Mouse (Mus musculus) forebrain, embryonic 12.5 days (tissue): Measurements from ENCODE around the gene Tra2a. TPM values are rescaled to one million over a fixed set of nuclear protein-coding genes. Genes with fewer than 3 reads are reported as not detected.
"Not testable (repeated sequence)": the region's sequence is repeated elsewhere in the genome, so short reads cannot be mapped to it uniquely, and the experiment has no call there.

Experiments used
- ATAC-seq: fragments of 200-750 bp; cut with Nextera tagmentation; 2 replicates; pipeline ENCODE4 v1.8.0; 2017; ENCODE audit warnings: moderate TSS enrichment; ENCODE audit not compliant: low FRiP score
- H3K27ac ChIP-seq: fragments of 300-500 bp; sonication (generic); 2 replicates; pipeline ENCODE4 v1.5.1; 2016; ENCODE audit warnings: mild to moderate bottlenecking
- H3K27me3 ChIP-seq: fragments of 300-500 bp; sonication (generic); 2 replicates; pipeline ENCODE4 v1.6.1; 2016; ENCODE audit warnings: mild to moderate bottlenecking
- H3K36me3 ChIP-seq: fragments of 300-500 bp; sonication (generic); replicated peaks from 2 replicates; pipeline ENCODE4 v1.6.1; 2016; ENCODE audit warnings: mild to moderate bottlenecking
- H3K4me1 ChIP-seq: fragments of 300-500 bp; sonication (generic); 2 replicates; pipeline ENCODE4 v1.6.1; 2016
- H3K4me2 ChIP-seq: fragments of 300-500 bp; sonication (generic); 2 replicates; pipeline ENCODE4 v1.6.1; 2016; ENCODE audit warnings: mild to moderate bottlenecking, moderate library complexity
- H3K4me3 ChIP-seq: fragments of 300-500 bp; sonication (generic); replicated peaks from 2 replicates; pipeline ENCODE4 v1.5.1; 2016; ENCODE audit warnings: mild to moderate bottlenecking
- H3K9ac ChIP-seq: fragments of 300-500 bp; sonication (generic); 2 replicates; pipeline ENCODE4 v1.6.1; 2016; ENCODE audit warnings: mild to moderate bottlenecking
- H3K9me3 ChIP-seq: fragments of 300-500 bp; sonication (generic); 2 replicates; pipeline ENCODE4 v1.6.1; 2016
- WGBS: fragments of 180-500 bp; shearing (Covaris S2); methylation state at CpG from one replicate; pipeline ENCODE4 v1.1.7; 2016; 5-methylcytosine and 5-hydroxymethylcytosine counted together
- polyA plus RNA-seq: library from polyadenylated mRNA; unstranded; fragments of >200 nt; fragmentation: Nextera tagmentation; extraction: Ambion mirVana; gene quantifications from 2 replicates; pipeline ENCODE4 v1.2.1, GENCODE M21; 2016

Tra2a gene
- polyA plus RNA-seq = 164 and 168 TPM in 2 replicates

DNA sequence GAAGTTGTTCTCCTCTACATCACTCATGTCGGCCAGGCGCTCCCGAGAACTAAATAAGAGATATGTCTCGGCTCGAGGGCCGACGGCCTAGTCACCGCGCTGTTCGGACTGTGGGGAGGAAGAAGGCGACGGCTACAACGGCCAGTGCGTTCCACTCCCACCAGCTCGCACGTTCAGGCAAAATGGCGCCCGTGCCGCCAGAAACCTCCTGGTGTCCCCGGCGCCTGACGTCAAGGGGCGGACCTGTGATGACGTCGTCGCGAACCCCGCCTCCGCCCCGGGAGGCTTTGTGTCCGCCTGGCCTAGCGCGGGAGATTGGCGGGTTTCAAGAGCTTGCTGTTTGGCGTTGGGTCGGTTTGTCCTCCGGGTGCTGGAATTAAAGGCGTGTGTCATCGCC, at the start of gene Tra2a:
TSS of gene Tra2a (minus strand) at position 187 of the 397 bp plus-strand sequence.
- no peaks in the 10 kb centered on the region for H3K9me3 ChIP-seq
- ATAC-seq = peak; percentile 97
- H3K27me3 ChIP-seq = no peaks in the 10 kb centered on the region
- peak within 1 kb of the TSS; percentile 65 for H3K4me2 ChIP-seq
- H3K9ac ChIP-seq = peak within 1 kb of the TSS; percentile 100
- WGBS = 0% methylated on average over 39 of the region's 39 CpGs
- peaks cover 25% of the 10 kb centered on the region for H3K4me1 ChIP-seq
- H3K36me3 ChIP-seq = no peaks in the 10 kb centered on the region
- H3K27ac ChIP-seq = peak within 1 kb of the TSS; percentile 96
- H3K4me3 ChIP-seq = peak within 1 kb of the TSS; percentile 99

DNA sequence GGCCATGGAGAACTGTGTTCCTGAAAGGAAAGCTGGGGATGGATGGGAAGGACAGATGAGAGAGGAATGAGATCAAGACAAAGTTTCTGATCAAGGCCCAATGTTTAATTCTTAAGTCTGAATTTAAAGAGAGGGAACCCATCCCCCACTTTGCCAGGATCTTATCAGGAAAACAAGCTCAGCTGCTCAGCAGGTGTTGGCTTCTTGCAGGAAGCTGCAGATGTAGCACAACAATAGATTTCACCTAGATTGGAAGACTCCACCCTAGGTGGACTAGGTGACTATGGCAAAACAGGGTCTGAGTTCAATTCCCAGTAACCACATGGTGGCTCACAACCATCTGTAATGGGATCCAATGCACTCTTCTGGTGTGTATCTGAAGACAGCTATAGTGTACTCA, 34.5 kb upstream of the Tra2a start:
- no peak for ATAC-seq
- Histone ChIP-seq H3K36me3 (no peaks in the 10 kb centered on the region), H3K27me3 (no peaks in the 10 kb centered on the region)

DNA sequence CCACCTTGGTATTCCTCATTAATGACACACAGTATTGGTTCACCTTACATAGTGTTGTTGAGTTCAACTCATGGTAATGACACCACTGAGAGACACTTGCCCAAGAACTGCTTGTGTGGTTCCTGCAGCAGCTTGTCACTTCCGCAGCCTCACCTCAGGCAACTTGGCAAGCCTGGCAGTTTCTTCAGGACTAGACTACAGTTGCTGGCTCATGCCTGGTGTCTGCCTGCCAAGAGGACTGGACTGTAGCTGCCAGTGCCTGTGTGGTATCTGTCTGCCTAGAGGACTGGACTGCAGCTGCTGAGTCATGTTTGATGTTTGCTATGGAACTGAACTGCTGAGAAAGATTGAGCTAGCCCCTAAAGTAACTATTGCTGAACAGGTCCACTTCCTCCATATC, 18.3 kb upstream of the Tra2a start:
- no peak overlapping the region for H3K4me3 ChIP-seq
- 100% methylated on average over 1 of the region's 1 CpGs for WGBS
- ATAC-seq = no peak

More for the DNA sequence above, 34.5 kb upstream of the Tra2a start:
- Histone ChIP-seq H3K9me3 (no peaks in the 10 kb centered on the region), H3K9ac (no peak overlapping the region), H3K4me2 (no peak overlapping the region), H3K4me1 (no peaks in the 10 kb centered on the region), H3K27ac (no peak overlapping the region), H3K4me3 (no peak overlapping the region)

DNA sequence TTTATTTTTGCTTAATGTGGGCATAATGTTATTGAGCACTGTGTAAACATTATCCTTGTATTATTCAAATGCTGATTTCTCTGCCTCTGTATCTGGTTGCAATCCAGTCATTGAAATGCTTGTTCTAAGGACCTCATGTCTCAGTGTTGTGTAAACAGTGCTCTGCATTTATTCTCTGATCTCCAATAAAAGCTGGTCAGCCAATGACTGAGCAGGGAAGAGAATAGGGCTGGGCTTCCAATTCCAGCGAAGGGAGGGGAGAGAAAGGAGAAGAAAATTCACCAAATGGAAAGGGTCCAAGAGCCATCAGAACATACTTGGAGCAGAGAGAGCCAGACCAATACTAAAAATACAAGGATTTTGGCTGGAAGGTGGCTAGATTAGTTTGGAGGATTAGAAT, 17.1 kb upstream of the Tra2a start:
- WGBS = 32% methylated on average over 1 of the region's 1 CpGs
- no peak for ATAC-seq
- H3K4me1 ChIP-seq = no peaks in the 10 kb centered on the region

More for the DNA sequence above, 18.3 kb upstream of the Tra2a start:
- no peaks in the 10 kb centered on the region for H3K4me1 ChIP-seq
- no peak overlapping the region for H3K27ac ChIP-seq
- no peaks in the 10 kb centered on the region for H3K36me3 ChIP-seq
- H3K9me3 ChIP-seq = no peaks in the 10 kb centered on the region
- no peak overlapping the region for H3K4me2 ChIP-seq
- no peaks in the 10 kb centered on the region for H3K27me3 ChIP-seq
- H3K9ac ChIP-seq = no peak overlapping the region

DNA sequence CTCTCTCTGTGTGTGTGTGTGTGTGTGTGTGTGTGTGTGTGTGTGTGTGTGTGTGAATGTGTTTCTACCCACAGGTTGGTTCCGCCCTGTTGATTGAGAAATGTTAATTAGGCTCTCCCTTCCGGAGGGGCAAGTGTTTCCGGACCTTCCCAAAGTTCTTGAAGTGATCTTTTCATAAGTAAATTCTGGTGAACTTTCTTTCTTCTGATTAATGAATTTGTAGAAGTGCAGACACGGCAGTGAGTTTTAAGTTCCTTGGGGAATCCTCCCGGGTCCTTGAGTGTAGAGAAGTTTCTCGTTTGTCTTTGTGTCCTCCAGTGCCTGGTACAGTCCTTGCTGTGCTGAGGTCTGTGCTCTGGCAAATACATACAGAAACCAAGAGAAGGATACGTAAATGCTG, 11.5 kb upstream of the Tra2a start:
- no peak for ATAC-seq
- 94% methylated on average over 7 of the region's 7 CpGs for WGBS
- Histone ChIP-seq H3K9ac (no peak overlapping the region), H3K36me3 (no peaks in the 10 kb centered on the region), H3K4me3 (no peak overlapping the region), H3K4me2 (no peak overlapping the region), H3K4me1 (peaks cover 9% of the 10 kb centered on the region), H3K27ac (no peak overlapping the region), H3K27me3 (no peaks in the 10 kb centered on the region), H3K9me3 (no peaks in the 10 kb centered on the region)

More for the DNA sequence above, 17.1 kb upstream of the Tra2a start:
- no peaks in the 10 kb centered on the region for H3K36me3 ChIP-seq
- no peak overlapping the region for H3K4me2 ChIP-seq
- no peak overlapping the region for H3K4me3 ChIP-seq
- H3K27ac ChIP-seq = no peak overlapping the region
- no peaks in the 10 kb centered on the region for H3K9me3 ChIP-seq
- H3K9ac ChIP-seq = no peak overlapping the region
- H3K27me3 ChIP-seq = no peaks in the 10 kb centered on the region

DNA sequence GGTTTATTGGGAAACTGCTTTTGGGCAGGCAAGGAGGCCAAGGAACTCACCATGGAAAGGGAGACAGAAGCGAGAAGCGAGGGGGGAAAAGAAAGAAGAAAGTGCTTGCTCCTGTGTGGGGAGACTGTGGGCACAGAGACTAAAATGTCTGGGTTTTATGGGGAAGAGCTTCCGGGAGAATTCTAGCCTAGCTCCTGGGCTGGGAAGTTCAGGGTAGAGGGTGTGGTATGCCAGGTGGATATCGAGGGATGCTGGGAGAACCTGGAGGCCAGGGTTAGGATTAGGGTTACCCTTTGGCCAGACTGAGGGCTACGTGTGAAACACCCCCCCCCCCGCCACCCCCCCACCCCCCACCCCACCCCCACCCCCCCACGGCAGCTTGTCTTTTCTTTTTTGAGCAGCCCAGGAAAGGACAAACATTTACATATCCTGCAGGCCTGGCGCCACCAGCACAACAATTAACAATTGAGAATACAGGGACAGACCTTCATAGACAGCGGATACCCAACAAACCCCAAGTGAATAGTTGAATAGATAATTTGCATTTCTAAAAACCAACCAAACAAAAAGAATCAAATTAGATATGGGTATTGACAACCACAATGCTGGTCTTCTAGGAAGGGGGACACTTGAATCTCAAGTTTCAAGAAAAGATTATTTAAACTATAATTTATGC, 10.7 kb upstream of the Tra2a start:
- Histone ChIP-seq H3K36me3 (no peaks in the 10 kb centered on the region), H3K4me2 (no peak overlapping the region), H3K27me3 (no peaks in the 10 kb centered on the region), H3K9ac (no peak overlapping the region), H3K27ac (no peak overlapping the region), H3K4me1 (peaks cover 9% of the 10 kb centered on the region), H3K4me3 (no peak overlapping the region), H3K9me3 (no peaks in the 10 kb centered on the region)
- ATAC-seq = no peak
- WGBS = 47% methylated on average over 9 of the region's 9 CpGs

DNA sequence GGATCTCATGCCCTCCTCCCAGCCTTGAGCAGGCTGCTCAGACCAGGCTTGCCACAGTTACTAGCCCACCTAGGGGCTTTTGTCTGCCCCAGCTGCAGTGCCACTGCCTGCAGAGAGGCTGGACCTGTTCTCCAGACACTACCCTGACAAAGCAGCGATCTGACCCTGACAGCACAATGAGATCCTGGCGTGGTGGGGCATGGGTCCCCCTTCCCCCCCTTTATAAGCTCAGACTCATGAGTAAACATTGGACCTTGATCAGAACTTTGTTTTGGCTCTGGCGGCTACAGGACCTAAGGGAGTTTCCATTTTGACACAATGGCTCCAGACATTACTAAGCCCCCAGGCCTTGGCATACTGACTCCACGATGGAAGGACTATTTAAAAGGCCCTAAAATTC, 10.1 kb upstream of the Tra2a start:
- Histone ChIP-seq H3K4me1 (peaks cover 9% of the 10 kb centered on the region), H3K4me2 (no peak overlapping the region), H3K27me3 (no peaks in the 10 kb centered on the region), H3K9me3 (no peaks in the 10 kb centered on the region), H3K9ac (no peak overlapping the region), H3K36me3 (no peaks in the 10 kb centered on the region), H3K4me3 (no peak overlapping the region), H3K27ac (no peak overlapping the region)
- 16% methylated on average over 4 of the region's 4 CpGs for WGBS
- no peak for ATAC-seq

DNA sequence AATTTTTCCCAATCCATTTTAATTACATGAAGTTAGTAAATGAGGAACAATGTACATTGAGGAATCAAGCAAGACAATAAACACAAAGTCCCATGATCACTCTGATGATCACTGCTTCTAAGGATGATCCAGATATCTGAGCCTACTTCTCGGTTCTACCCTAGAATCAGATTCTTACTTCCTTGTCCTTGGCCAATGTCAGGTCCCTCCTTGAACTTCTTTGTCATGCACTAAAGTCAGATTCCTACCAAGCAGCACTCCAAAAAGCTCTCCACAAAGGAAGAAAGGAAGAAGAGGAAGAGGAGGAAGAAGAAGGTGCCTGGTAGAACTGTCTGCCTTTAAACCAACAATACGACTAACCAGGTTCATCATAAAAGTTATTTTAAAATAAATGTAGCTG, 9.0 kb upstream of the Tra2a start:
- no peak overlapping the region for H3K4me2 ChIP-seq
- no peaks in the 10 kb centered on the region for H3K27me3 ChIP-seq
- peaks cover 9% of the 10 kb centered on the region for H3K4me1 ChIP-seq
- no peak for ATAC-seq
- H3K9ac ChIP-seq = no peak overlapping the region
- 92% methylated on average over 2 of the region's 2 CpGs for WGBS
- no peak overlapping the region for H3K27ac ChIP-seq
- no peak overlapping the region for H3K4me3 ChIP-seq
- H3K9me3 ChIP-seq = no peaks in the 10 kb centered on the region
- no peaks in the 10 kb centered on the region for H3K36me3 ChIP-seq

DNA sequence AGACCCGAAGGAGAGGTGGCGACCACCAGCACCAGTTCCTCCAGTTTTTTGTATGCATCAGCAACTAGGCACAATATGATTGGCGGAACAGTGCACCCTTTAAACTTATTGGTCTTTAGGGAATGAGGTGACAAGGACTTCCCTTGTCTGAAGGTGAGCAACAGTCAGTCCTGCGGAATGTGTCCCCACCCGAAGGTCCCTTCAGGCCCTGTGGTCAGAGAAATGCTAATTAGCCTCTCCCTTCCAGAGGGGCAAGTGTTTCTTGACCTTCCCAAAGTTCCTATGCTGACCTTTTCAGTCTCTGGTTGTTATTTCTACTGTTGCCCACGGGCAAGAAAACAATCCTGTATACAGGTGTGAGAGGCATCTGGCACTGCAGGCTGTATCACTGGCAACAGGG, 8.0 kb upstream of the Tra2a start:
- Histone ChIP-seq H3K9me3 (no peaks in the 10 kb centered on the region), H3K9ac (no peak overlapping the region), H3K36me3 (no peaks in the 10 kb centered on the region), H3K27me3 (no peaks in the 10 kb centered on the region), H3K4me2 (no peak overlapping the region), H3K4me1 (peaks cover 9% of the 10 kb centered on the region), H3K27ac (no peak overlapping the region), H3K4me3 (no peak overlapping the region)
- WGBS = 66% methylated on average over 6 of the region's 6 CpGs
- no peak for ATAC-seq

DNA sequence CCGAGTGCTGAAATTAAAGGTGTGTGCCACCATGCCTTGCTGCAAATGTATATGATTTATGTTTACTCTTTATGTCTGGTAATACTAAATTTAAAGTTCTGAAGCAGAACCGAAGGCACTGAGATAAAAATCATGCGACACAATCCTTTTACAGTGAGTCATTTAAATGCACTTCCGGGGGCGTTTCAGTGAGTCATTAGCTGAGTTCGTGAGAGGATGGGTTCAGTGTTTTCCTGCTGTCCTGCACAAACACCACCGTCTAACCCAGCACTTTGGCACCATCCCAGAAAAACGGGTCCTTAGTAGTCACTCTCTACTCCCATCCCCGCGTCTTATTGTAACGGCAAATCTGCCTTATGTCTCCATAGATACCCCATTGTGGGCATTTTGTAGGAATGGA, 6.1 kb upstream of the Tra2a start:
- Histone ChIP-seq H3K36me3 (no peaks in the 10 kb centered on the region), H3K4me2 (no peak overlapping the region), H3K9me3 (no peaks in the 10 kb centered on the region), H3K9ac (no peak overlapping the region), H3K4me1 (peaks cover 9% of the 10 kb centered on the region), H3K4me3 (no peak overlapping the region), H3K27ac (no peak overlapping the region), H3K27me3 (no peaks in the 10 kb centered on the region)
- 71% methylated on average over 11 of the region's 11 CpGs for WGBS
- no peak for ATAC-seq

DNA sequence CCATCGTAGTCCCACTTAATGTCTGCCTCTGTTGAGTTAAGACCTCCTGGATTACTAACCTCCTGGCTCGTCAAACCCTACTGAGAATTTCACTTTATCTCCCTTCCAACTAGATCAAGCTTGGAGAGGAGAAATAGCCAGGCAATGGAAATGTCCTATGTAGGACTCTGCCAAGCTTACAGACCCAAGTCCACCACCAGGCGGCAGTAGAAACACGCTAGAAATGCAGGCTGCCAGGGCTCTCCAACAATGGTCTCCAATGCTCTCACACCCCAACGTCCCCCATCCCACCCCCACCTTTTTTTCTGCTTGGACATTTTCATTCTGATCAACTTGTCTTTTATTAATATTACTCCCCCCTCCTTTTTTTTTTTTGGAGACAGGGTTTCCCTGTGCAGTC, 5.4 kb upstream of the Tra2a start:
- Histone ChIP-seq H3K4me2 (no peak overlapping the region), H3K27me3 (no peaks in the 10 kb centered on the region), H3K4me3 (no peak overlapping the region), H3K36me3 (no peaks in the 10 kb centered on the region), H3K4me1 (peaks cover 6% of the 10 kb centered on the region), H3K27ac (no peak overlapping the region), H3K9me3 (no peaks in the 10 kb centered on the region), H3K9ac (no peak overlapping the region)
- WGBS = 22% methylated on average over 5 of the region's 5 CpGs
- peak; percentile 65; the same call in 1 of the 2 replicates for ATAC-seq

DNA sequence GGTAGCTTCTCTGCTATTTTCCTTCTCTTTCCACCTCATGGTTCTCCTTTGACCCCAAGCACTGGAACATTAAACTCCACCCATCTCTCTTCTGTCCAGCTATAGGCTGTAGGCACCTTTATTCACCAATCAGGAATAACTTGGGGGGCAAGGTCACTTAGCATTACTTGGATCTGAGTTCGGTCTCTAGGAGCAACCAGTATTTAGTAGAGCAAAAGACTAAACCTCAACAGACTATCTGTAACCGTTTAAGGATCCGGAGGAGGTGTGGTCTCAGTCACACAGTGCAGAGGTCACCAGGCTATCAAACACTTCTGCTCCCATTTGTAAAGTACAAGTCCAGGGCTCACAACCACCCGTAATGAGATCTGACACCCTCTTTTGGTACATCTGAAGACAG, 3.9 kb upstream of the Tra2a start:
- H3K4me3 ChIP-seq = no peak overlapping the region
- 78% methylated on average over 4 of the region's 4 CpGs for WGBS
- H3K27ac ChIP-seq = no peak overlapping the region
- H3K27me3 ChIP-seq = no peaks in the 10 kb centered on the region
- H3K36me3 ChIP-seq = no peaks in the 10 kb centered on the region
- ATAC-seq = no peak
- no peak overlapping the region for H3K4me2 ChIP-seq
- no peaks in the 10 kb centered on the region for H3K9me3 ChIP-seq
- no peaks in the 10 kb centered on the region for H3K4me1 ChIP-seq
- H3K9ac ChIP-seq = no peak overlapping the region

DNA sequence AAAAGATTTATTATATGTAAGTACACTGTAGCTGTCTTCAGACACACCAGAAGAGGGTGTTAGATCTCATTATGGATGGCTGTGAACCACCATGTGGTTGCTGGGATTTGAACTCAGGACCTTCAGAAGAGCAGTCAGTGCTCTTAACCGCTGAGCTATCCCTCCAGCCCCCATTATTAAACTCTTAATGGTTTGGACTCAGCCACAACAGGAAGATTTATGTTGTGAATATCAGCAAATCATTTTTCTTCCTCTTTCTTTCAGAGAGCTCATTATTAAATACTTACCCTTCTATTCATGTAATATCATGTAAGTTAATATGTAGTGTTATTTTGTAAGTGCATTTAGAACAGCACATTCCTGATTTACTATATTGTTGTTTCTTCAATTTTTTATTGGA, 1.4 kb upstream of the Tra2a start:
- peaks cover 19% of the 10 kb centered on the region for H3K4me1 ChIP-seq
- not testable (repeated sequence) for H3K27me3 ChIP-seq, ATAC-seq, H3K4me3 ChIP-seq, H3K36me3 ChIP-seq, H3K4me2 ChIP-seq, H3K27ac ChIP-seq, H3K9me3 ChIP-seq, H3K9ac ChIP-seq
- WGBS = 100% methylated on average over 1 of the region's 1 CpGs
